Mouse (Mus musculus) bone marrow macrophage, adult 2 months (primary cell): ENCODE measurements around the gene Raver2.

Experiments used
- CTCF ChIP-seq: IDR thresholded peaks from 2 replicates; pipeline ENCODE4 v1.5.1; 2012; ENCODE audit warnings: low read depth, mild to moderate bottlenecking, low read length, moderate library complexity
- POLR2A ChIP-seq: IDR thresholded peaks from 2 replicates; pipeline ENCODE4 v1.6.1; 2012; ENCODE audit warnings: mild to moderate bottlenecking, low read depth, low read length, borderline replicate concordance

DNA sequence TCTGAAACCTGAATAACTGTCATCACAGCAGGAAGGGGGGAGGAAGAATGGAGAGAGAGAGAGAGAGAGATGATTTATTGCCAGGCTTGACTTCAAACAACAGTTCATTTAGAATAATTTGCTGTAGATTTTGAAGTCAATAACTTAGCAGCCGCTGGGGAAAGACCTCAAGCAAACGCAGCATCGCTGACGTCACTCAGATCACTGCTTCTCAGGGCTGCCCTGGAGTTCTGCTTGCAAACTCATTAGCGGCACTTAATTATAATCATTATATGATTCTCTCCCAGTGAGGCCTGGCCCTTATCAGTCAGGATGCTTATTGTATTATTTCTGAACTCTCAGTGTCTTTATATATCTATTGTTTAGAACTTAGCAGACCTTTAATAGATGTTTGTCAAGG is 2.4 kb upstream of the Raver2 start:
- TF ChIP-seq CTCF: no peak
- no peak for TF ChIP-seq POLR2A
